Mouse (Mus musculus) hindbrain, embryonic 10.5 days (tissue): Measurements from ENCODE around the gene Plekhf1. TPM values are rescaled to one million over a fixed set of nuclear protein-coding genes. Genes with fewer than 3 reads are reported as not detected.
A peak's percentile ranks its signal among the peaks of the same experiment; 100 is the strongest.

Experiments used
- DNase-seq: peaks from one replicate; pipeline ENCODE4 v3.0.0-alpha.2; 2017; ENCODE audit warnings: low spot score
- H3K27ac ChIP-seq: fragments of 300-500 bp; sonication (generic); 2 replicates; pipeline ENCODE4 v1.5.1; 2016; ENCODE audit warnings: mild to moderate bottlenecking, moderate library complexity
- H3K27me3 ChIP-seq: fragments of 300-500 bp; sonication (generic); 2 replicates; pipeline ENCODE4 v1.6.1; 2016; ENCODE audit warnings: mild to moderate bottlenecking; ENCODE audit not compliant: poor library complexity, insufficient read depth, severe bottlenecking
- H3K36me3 ChIP-seq: fragments of 300-500 bp; sonication (generic); 2 replicates; pipeline ENCODE4 v1.6.1; 2016; ENCODE audit warnings: mild to moderate bottlenecking, moderate library complexity
- H3K4me1 ChIP-seq: fragments of 300-500 bp; sonication (generic); replicated peaks from 2 replicates; pipeline ENCODE4 v1.6.1; 2016; ENCODE audit warnings: mild to moderate bottlenecking
- H3K4me3 ChIP-seq: fragments of 300-500 bp; sonication (generic); 2 replicates; pipeline ENCODE4 v1.5.1; 2016; ENCODE audit warnings: mild to moderate bottlenecking, moderate library complexity
- H3K9me3 ChIP-seq: fragments of 300-500 bp; sonication (generic); 2 replicates; pipeline ENCODE4 v1.6.1; 2016; ENCODE audit warnings: mild to moderate bottlenecking, moderate library complexity
- WGBS: fragments of 180-500 bp; shearing (Covaris S2); methylation state at CpG from one replicate; pipeline ENCODE4 v1.1.7; 2016; 5-methylcytosine and 5-hydroxymethylcytosine counted together
- polyA plus RNA-seq: library from polyadenylated mRNA; unstranded; fragments of >200 nt; fragmentation: Nextera tagmentation; extraction: Ambion mirVana; gene quantifications from 2 replicates; pipeline ENCODE4 v1.2.1, GENCODE M21; 2016

Gene Plekhf1
- polyA plus RNA-seq, 1 experiment from 2014 or later = 2.5 TPM

DNA sequence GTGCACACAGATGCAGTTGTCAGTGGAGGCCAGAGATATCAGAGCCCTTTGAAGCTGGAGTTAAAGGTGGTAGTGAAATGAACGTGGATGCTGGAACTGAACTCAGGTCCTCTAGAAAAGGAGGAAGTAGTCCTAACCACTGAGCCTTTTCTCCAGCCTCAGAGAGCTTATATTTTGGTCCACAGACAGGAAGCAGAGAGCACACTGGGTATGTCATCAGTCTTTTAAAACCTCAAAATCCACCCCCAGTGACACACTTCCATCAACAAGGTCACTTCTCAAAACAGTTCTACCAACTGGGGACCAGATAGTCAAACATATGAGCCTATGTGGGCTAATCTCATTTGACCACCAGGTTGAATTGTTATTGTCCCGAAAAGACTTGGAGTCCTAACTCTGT is 46.5 kb downstream of the Plekhf1 start:
- H3K27ac ChIP-seq = no peak overlapping the region
- no peak overlapping the region for H3K4me3 ChIP-seq
- WGBS = 87% methylated on average over 2 of the region's 2 CpGs
- no peaks in the 10 kb centered on the region for H3K9me3 ChIP-seq
- H3K4me1 ChIP-seq = peaks cover 24% of the 10 kb centered on the region
- DNase-seq = no peak
- H3K27me3 ChIP-seq = no peaks in the 10 kb centered on the region
- H3K36me3 ChIP-seq = no peaks in the 10 kb centered on the region

GRCm38 (mm10) chr7:38179896-38180295 is 47.9 kb downstream of the Plekhf1 start:
- Histone ChIP-seq H3K27ac (no peak overlapping the region), H3K27me3 (peaks cover 7% of the 10 kb centered on the region), H3K4me3 (no peak overlapping the region), H3K36me3 (no peaks in the 10 kb centered on the region), H3K9me3 (no peaks in the 10 kb centered on the region), H3K4me1 (peaks cover 25% of the 10 kb centered on the region)
- WGBS = 78% methylated on average over 3 of the region's 3 CpGs
- DNase-seq = no peak

- no peaks in the 10 kb centered on the region for H3K36me3 ChIP-seq
- H3K27me3 ChIP-seq = peaks cover 17% of the 10 kb centered on the region
- no peaks in the 10 kb centered on the region for H3K9me3 ChIP-seq
- peaks cover 16% of the 10 kb centered on the region for H3K4me1 ChIP-seq
- DNase-seq = no peak
- WGBS = 78% methylated on average over 3 of the region's 3 CpGs
- H3K4me3 ChIP-seq = no peak overlapping the region
- no peak overlapping the region for H3K27ac ChIP-seq
Observed at GRCm38 (mm10) chr7:38176056-38176455, 51.8 kb downstream of the Plekhf1 start.

GRCm38 (mm10) chr7:38174321-38175148 is 53.3 kb downstream of the Plekhf1 start:
- Histone ChIP-seq H3K36me3 (no peaks in the 10 kb centered on the region), H3K9me3 (no peaks in the 10 kb centered on the region), H3K27ac (peak overlapping the region; percentile 91), H3K4me3 (peak overlapping the region; percentile 46), H3K4me1 (peaks cover 16% of the 10 kb centered on the region), H3K27me3 (peaks cover 17% of the 10 kb centered on the region)
- 11% methylated on average over 31 of the region's 31 CpGs for WGBS
- DNase-seq = peak; percentile 77

DNA sequence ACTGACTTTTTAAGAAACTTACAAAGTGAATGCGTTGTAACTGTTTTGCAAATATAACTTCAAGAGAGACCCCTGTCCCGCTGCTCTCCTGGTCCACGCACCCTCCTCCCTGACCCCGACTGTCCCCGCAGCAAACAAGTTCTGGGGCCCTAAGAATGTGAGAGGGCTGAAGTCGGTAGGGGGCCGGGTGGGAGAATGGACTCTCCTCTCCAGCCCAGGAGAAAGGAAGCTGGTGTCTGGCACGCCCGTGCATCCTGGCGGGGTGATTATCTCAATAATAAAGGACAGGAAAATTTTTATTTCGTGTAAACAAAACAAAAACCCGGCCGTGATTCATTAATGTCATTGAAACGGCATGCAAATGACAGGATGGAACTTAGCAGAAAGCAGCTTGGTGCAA is 53.9 kb downstream of the Plekhf1 start:
- WGBS = 9% methylated on average over 14 of the region's 14 CpGs
- H3K36me3 ChIP-seq = no peaks in the 10 kb centered on the region
- peak overlapping the region; percentile 91 for H3K27ac ChIP-seq
- no peaks in the 10 kb centered on the region for H3K9me3 ChIP-seq
- H3K4me1 ChIP-seq = peaks cover 16% of the 10 kb centered on the region
- peaks cover 17% of the 10 kb centered on the region for H3K27me3 ChIP-seq
- H3K4me3 ChIP-seq = peak overlapping the region; percentile 46
- no peak for DNase-seq

- peaks cover 5% of the 10 kb centered on the region; the same call in 1 of the 2 replicates for H3K4me1 ChIP-seq
- no peaks in the 10 kb centered on the region for H3K27me3 ChIP-seq
- H3K27ac ChIP-seq = no peak overlapping the region
- WGBS = 17% methylated on average over 11 of the region's 11 CpGs
- H3K36me3 ChIP-seq = no peaks in the 10 kb centered on the region
- DNase-seq = peak; percentile 57
- no peak overlapping the region; the same call in 1 of the 2 replicates for H3K4me3 ChIP-seq
- H3K9me3 ChIP-seq = no peaks in the 10 kb centered on the region; the same call in 1 of the 2 replicates
Observed at GRCm38 (mm10) chr7:38167724-38168141, 60.1 kb downstream of the Plekhf1 start.

Other genes with a start within 250 kb of the Plekhf1 start
- 33.4 and 40.1 TPM in 2 replicates for gene Uri1, start 204.5 kb downstream of the Plekhf1 start, polyA plus RNA-seq
- gene Ccne1, start 120.5 kb downstream of the Plekhf1 start, polyA plus RNA-seq = 66.1 and 92.1 TPM in 2 replicates
- 15.1 and 15.2 TPM in 2 replicates for gene 1600014C10Rik, start 44.8 kb downstream of the Plekhf1 start, polyA plus RNA-seq
- 83.2 and 92.3 TPM in 2 replicates for gene Pop4, start 43.4 kb upstream of the Plekhf1 start, polyA plus RNA-seq